8 mouse cellular contexts compared by ENCODE assay signal in the genomic region with DNA sequence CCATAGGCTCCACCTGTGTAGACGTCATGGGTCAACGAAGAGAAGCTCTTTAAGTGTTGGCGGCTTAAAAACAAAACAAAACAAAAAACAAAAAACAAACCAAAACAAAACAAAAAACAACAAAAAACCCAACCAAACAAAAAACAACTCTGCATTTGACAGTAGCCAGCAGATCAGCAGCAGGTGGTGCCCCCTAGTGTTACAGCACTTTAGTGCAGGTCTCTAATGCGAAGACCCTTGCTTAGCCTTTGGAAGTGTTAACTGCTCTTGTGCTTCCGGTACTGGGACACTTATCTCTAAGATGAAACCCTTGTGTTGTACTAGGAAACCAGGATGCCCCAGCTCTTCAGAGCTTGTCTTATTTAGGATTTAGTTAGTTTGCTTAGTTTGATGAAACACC. TPM values are rescaled to one million over a fixed set of nuclear protein-coding genes. Genes with fewer than 3 reads are reported as not detected.
DNase-seq lines count a peak whose midpoint lies in the region; ATAC-seq and TF ChIP-seq lines count a peak whose summit lies in the region.

No protein-coding gene starts in this region.

- H3K27ac ChIP-seq in lung, postnatal 0 days (ENCODE audit: low read length) = no peak overlapping the region

- H3K27me3 ChIP-seq in lung, postnatal 0 days (replicated peaks; ENCODE audit: insufficient read depth, low read length) = no peaks in the 10 kb centered on the region

- no peak overlapping the region for H3K9ac ChIP-seq in lung, postnatal 0 days (replicated peaks; ENCODE audit: low read depth)

- no peak for TF ChIP-seq EP300 in lung, postnatal 0 days (IDR thresholded peaks at IDR 0.05)

- 69% methylated on average over 5 of the region's 5 CpGs for WGBS in lung, postnatal 0 days

- no peak overlapping the region for H3K4me3 ChIP-seq in lung, postnatal 0 days (ENCODE audit: low read depth, low read length)

- no peak for ATAC-seq in lung, postnatal 0 days
- no peak for ATAC-seq in megakaryocyte, adult 5-6 weeks (ENCODE audit: poor library complexity, severe bottlenecking)

- TF ChIP-seq CTCF in lung, postnatal 0 days (IDR thresholded peaks at IDR 0.05) = peak; percentile 71

- DNase-seq in heart, postnatal 4 days = peak; percentile 32
- no peak for DNase-seq in heart, adult 8-10 months (ENCODE audit: low spot score)
- peak; percentile 40 to 41 for DNase-seq in B cell, adult 2 months
- DNase-seq in ZHBTc4 (ENCODE audit: low read depth, low spot score) = peak; percentile 75
- DNase-seq in lung, postnatal 0 days (ENCODE audit: low spot score) = peak; percentile 33
- no peak for DNase-seq in ovary, postnatal 14 days (ENCODE audit: low spot score)
- no peak for DNase-seq in gastrocnemius, postnatal 4 days (ENCODE audit: low spot score in 2 of 2)

- H3K4me2 ChIP-seq in lung, postnatal 0 days (replicated peaks; ENCODE audit: low read depth, low read length) = no peak overlapping the region

- no peaks in the 10 kb centered on the region for H3K9me3 ChIP-seq in lung, postnatal 0 days (ENCODE audit: low read length)

- no peaks in the 10 kb centered on the region for H3K4me1 ChIP-seq in lung, postnatal 0 days (ENCODE audit: insufficient read depth, low read depth, low read length)

- H3K36me3 ChIP-seq in lung, postnatal 0 days (ENCODE audit: insufficient read depth, low read length) = no peaks in the 10 kb centered on the region

RNA-seq across cellular contexts. Expression of a gene that starts 28.7 kb away (rescaled TPM):
- total RNA-seq in heart, postnatal 4 days (2021) = not detected
- not detected for total RNA-seq in heart, adult 8-10 months (2022)
- polyA plus RNA-seq in lung, postnatal 0 days (2015; fragmentation: Nextera tagmentation; extraction: Ambion mirVana) = 0.05 and 0.06 TPM in 2 replicates
- not detected in 2 replicates for total RNA-seq in megakaryocyte, adult 5-6 weeks (2015)
- total RNA-seq in megakaryocyte, adult 5-6 weeks (2017) = not detected in 2 replicates
- not detected for total RNA-seq in gastrocnemius, postnatal 4 days (2021)

Comparison
In these comparisons a context has a peak if more than half of its experiments do, and no peak if none do; other contexts are left out.
1. DNase-seq: peak in heart, postnatal 4 days (single experiment), B cell, adult 2 months (2 of 2), ZHBTc4 (single experiment) and lung, postnatal 0 days (single experiment); none in heart, adult 8-10 months (single experiment), ovary, postnatal 14 days (single experiment) and gastrocnemius, postnatal 4 days (0 of 2).